Comparison of ENCODE assay signal across 24 mouse cellular contexts in genomic region chr17:30732736-30733135, GRCm38 (mm10).
"Had no signal": no experiment of that assay in that cellular context is flagged by ENCODE, and none has a peak within 500 bp of the region (broad histone marks: within the 10 kb centered on the region; RNA-seq: fewer than 3 reads in every experiment).

No protein-coding gene starts in this region.

- H3K4me1 ChIP-seq: heart, embryonic 13.5 days; heart, embryonic 15.5 days; hindbrain, embryonic 13.5 days; hindbrain, embryonic 15.5 days; limb, embryonic 12.5 days had no signal

- H3K4me3 ChIP-seq: heart, adult 2 months; heart, embryonic 13.5 days; heart, embryonic 15.5 days; hindbrain, embryonic 13.5 days; hindbrain, embryonic 15.5 days; left cerebral cortex, adult 2 months; limb, embryonic 10.5 days; limb, embryonic 12.5 days had no signal

- DNase-seq: gastrocnemius, postnatal 14 days; gastrocnemius, postnatal 36 days; heart, adult 11 months; heart, adult 2 months; heart, postnatal 14 days; heart, postnatal 36 days; kidney, adult 18-20 months; kidney, adult 8-10 months; kidney, postnatal 10 days; kidney, postnatal 25 days; kidney, postnatal 4 days; layer of hippocampus, adult 9-11 months; liver had no signal

- H3K9me3 ChIP-seq: heart, embryonic 13.5 days; hindbrain, embryonic 15.5 days; limb, embryonic 10.5 days had no signal

- H3K27ac ChIP-seq: heart, adult 2 months; heart, embryonic 13.5 days; heart, embryonic 15.5 days; hindbrain, embryonic 13.5 days; hindbrain, embryonic 15.5 days; hindbrain, postnatal 0 days; left cerebral cortex, adult 2 months; limb, embryonic 10.5 days; limb, embryonic 12.5 days had no signal

- H3K4me2 ChIP-seq: heart, embryonic 11.5 days; heart, embryonic 13.5 days; heart, embryonic 15.5 days; hindbrain, embryonic 13.5 days; hindbrain, embryonic 15.5 days; limb, embryonic 12.5 days; liver, embryonic 11.5 days had no signal

- H3K9ac ChIP-seq: heart, embryonic 13.5 days; heart, embryonic 15.5 days; hindbrain, embryonic 13.5 days; hindbrain, embryonic 15.5 days; limb, embryonic 12.5 days had no signal

- H3K36me3 ChIP-seq: heart, embryonic 13.5 days; heart, embryonic 15.5 days; hindbrain, embryonic 13.5 days; hindbrain, embryonic 15.5 days; limb, embryonic 10.5 days; limb, embryonic 12.5 days had no signal

- ATAC-seq: hindbrain, postnatal 0 days; intestine, postnatal 0 days had no signal

- H3K27me3 ChIP-seq: heart, embryonic 13.5 days; heart, embryonic 15.5 days; hindbrain, embryonic 13.5 days; hindbrain, embryonic 15.5 days; limb, embryonic 12.5 days had no signal
